Mouse (Mus musculus) C2C12 (cell line): ENCODE data around the gene Ercc5.

ENCODE experiments used
- CEBPB ChIP-seq: IDR thresholded peaks from one replicate; pipeline ENCODE4 v1.6.1; 2011; ENCODE audit warnings: low read depth, mild to moderate bottlenecking, control low read depth, moderate library complexity
- CTCF ChIP-seq: IDR thresholded peaks from one replicate; pipeline ENCODE4 v1.5.1; 2011; ENCODE audit not compliant: control insufficient read depth, insufficient read depth, insufficient read length
- FOSL1 ChIP-seq: IDR thresholded peaks from one replicate; pipeline ENCODE4 v1.8.0; 2011; ENCODE audit warnings: mild to moderate bottlenecking, low read length; ENCODE audit not compliant: poor library complexity, insufficient read depth, severe bottlenecking
- MAX ChIP-seq: IDR thresholded peaks from one replicate; pipeline ENCODE4 v1.6.1; 2011; ENCODE audit warnings: mild to moderate bottlenecking, control low read depth
- MYOD1 ChIP-seq: IDR thresholded peaks from one replicate; pipeline ENCODE4 v1.6.1; 2011; ENCODE audit warnings: low read depth; ENCODE audit not compliant: control insufficient read depth, insufficient read length
- MYOG ChIP-seq: IDR thresholded peaks from one replicate; pipeline ENCODE4 v1.6.1; 2011; ENCODE audit not compliant: control insufficient read depth, insufficient read length; ENCODE audit errors: extremely low read depth
- USF1 ChIP-seq: IDR thresholded peaks from one replicate; pipeline ENCODE4 v1.6.1; 2011; ENCODE audit warnings: low read depth, mild to moderate bottlenecking, control low read depth, moderate library complexity

DNA sequence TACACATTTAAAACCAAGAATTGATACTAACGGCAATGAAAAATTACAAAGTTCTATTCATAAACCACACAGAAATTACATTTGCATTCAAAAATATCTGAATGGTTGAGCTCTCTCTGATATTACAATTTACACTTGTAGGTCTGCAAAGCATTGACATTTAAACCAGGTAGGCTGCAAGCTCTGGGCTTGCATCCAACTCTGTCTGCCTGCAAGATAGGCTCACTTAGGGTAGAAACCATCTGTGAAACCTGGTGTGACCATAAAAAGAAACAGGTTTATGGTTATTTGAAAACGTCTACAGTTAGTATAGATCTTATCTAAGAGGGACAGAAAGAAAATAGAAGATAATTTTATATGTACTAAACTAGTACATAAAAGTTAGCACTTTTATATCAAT is 69.6 kb downstream of the Ercc5 start:
- no peak for TF ChIP-seq CTCF
- TF ChIP-seq MAX: no peak
- no peak for TF ChIP-seq USF1
- TF ChIP-seq CEBPB: no peak
- no peak for TF ChIP-seq MYOG
- TF ChIP-seq MYOD1: no peak
- TF ChIP-seq FOSL1: no peak
